In genomic region chr7:45867871-45868270, GRCm38 (mm10) we compare ENCODE assay signal across 11 mouse cellular contexts. TPM values are rescaled to one million over a fixed set of nuclear protein-coding genes. Genes with fewer than 3 reads are reported as not detected.
DNase-seq lines count a peak whose midpoint lies in the region; ATAC-seq and TF ChIP-seq lines count a peak whose summit lies in the region.
"Had no signal": no experiment of that assay in that cellular context is flagged by ENCODE, and none has a peak within 500 bp of the region (broad histone marks: within the 10 kb centered on the region; RNA-seq: fewer than 3 reads in every experiment).

No protein-coding gene starts in this region.

- H3K36me3 ChIP-seq in kidney, embryonic 15.5 days = no peaks in the 10 kb centered on the region
- no peaks in the 10 kb centered on the region for H3K36me3 ChIP-seq in forebrain, embryonic 12.5 days (replicated peaks)
- H3K36me3 ChIP-seq in intestine, embryonic 15.5 days = no peaks in the 10 kb centered on the region
- H3K36me3 ChIP-seq in myocyte (ENCODE audit: control insufficient read depth, insufficient read depth) = no peaks in the 10 kb centered on the region

- DNase-seq in kidney, postnatal 14 days = no peak
- DNase-seq in T-cell, adult 2 months (ENCODE audit: low spot score) = no peak
- DNase-seq in spleen, adult 12 weeks (ENCODE audit: low spot score) = no peak
- DNase-seq: kidney, postnatal 36 days; liver, postnatal 0 days had no signal

- no peaks in the 10 kb centered on the region for H3K9me3 ChIP-seq in kidney, embryonic 15.5 days (replicated peaks)
- H3K9me3 ChIP-seq in forebrain, embryonic 12.5 days = no peaks in the 10 kb centered on the region
- no peaks in the 10 kb centered on the region for H3K9me3 ChIP-seq in intestine, embryonic 15.5 days

- H3K4me2 ChIP-seq in kidney, embryonic 15.5 days = 0 out of 2 replicates have a peak overlapping the region, but pooled peaks have one; percentile 94
- H3K4me2 ChIP-seq in forebrain, embryonic 12.5 days = peak overlapping the region; percentile 25; the same call in 1 of the 2 replicates
- H3K4me2 ChIP-seq in intestine, embryonic 15.5 days (replicated peaks) = peak overlapping the region; percentile 37
- H3K4me2 ChIP-seq in myocyte (ENCODE audit: low read depth) = no peak overlapping the region

- H3K9ac ChIP-seq in kidney, embryonic 15.5 days = no peak overlapping the region
- H3K9ac ChIP-seq in forebrain, embryonic 12.5 days = no peak overlapping the region
- no peak overlapping the region for H3K9ac ChIP-seq in intestine, embryonic 15.5 days
- H3K9ac ChIP-seq: liver, postnatal 0 days had no signal

- no peak overlapping the region for H3K4me3 ChIP-seq in kidney, embryonic 15.5 days (replicated peaks)
- H3K4me3 ChIP-seq in forebrain, embryonic 12.5 days (replicated peaks) = no peak overlapping the region
- H3K4me3 ChIP-seq in intestine, embryonic 15.5 days (replicated peaks) = no peak overlapping the region
- peak overlapping the region; percentile 45 for H3K4me3 ChIP-seq in myocyte

- no peak for ATAC-seq in kidney, embryonic 15.5 days (replicated peaks; ENCODE audit: low FRiP score)
- no peak for ATAC-seq in forebrain, embryonic 12.5 days (ENCODE audit: low FRiP score)
- ATAC-seq in intestine, embryonic 15.5 days = no peak
- ATAC-seq in CD4-positive, CD25-positive, alpha-beta regulatory T cell, adult 4 months = no peak
- ATAC-seq: liver, postnatal 0 days; Patski had no signal

- peaks cover 56% of the 10 kb centered on the region for H3K27me3 ChIP-seq in kidney, embryonic 15.5 days
- peaks cover 76% of the 10 kb centered on the region for H3K27me3 ChIP-seq in forebrain, embryonic 12.5 days
- H3K27me3 ChIP-seq in intestine, embryonic 15.5 days (replicated peaks) = peaks cover 28% of the 10 kb centered on the region
- peaks cover 11% of the 10 kb centered on the region for H3K27me3 ChIP-seq in myocyte (ENCODE audit: control insufficient read depth, insufficient read depth, insufficient read length)

- H3K4me1 ChIP-seq in kidney, embryonic 15.5 days = peaks cover 47% of the 10 kb centered on the region
- H3K4me1 ChIP-seq in forebrain, embryonic 12.5 days = peaks cover 48% of the 10 kb centered on the region
- peaks cover 35% of the 10 kb centered on the region for H3K4me1 ChIP-seq in intestine, embryonic 15.5 days (replicated peaks)

- no peak for TF ChIP-seq POLR2A in myocyte (IDR thresholded peaks at IDR 0.05; ENCODE audit: insufficient read length, low read depth)

- no peak overlapping the region for H3ac ChIP-seq in myocyte (ENCODE audit: control insufficient read depth, insufficient read length)

- no peak overlapping the region for H3K27ac ChIP-seq in kidney, embryonic 15.5 days
- no peak overlapping the region for H3K27ac ChIP-seq in forebrain, embryonic 12.5 days
- H3K27ac ChIP-seq in intestine, embryonic 15.5 days = no peak overlapping the region

- WGBS in kidney, embryonic 15.5 days = 37% methylated on average over 2 of the region's 2 CpGs
- WGBS in forebrain, embryonic 12.5 days = 14% methylated on average over 2 of the region's 2 CpGs
- 27% methylated on average over 2 of the region's 2 CpGs for WGBS in intestine, embryonic 15.5 days

- H3K79me2 ChIP-seq in myocyte (ENCODE audit: control insufficient read depth, insufficient read depth) = peaks cover under 1% of the 10 kb centered on the region

TF ChIP-seq in myocyte, 11 proteins besides CTCF, POLR2A, EP300 and RAD21:
- TF ChIP-seq MAX (IDR thresholded peaks at IDR 0.05; ENCODE audit: low read depth) (no peak), POLR2AphosphoS2 (IDR thresholded peaks at IDR 0.05; ENCODE audit: insufficient read length, low read depth) (peak; percentile 39)

RNA-seq across cellular contexts. Expression of gene Kdelr1, which starts 4.7 kb away (rescaled TPM):
- polyA plus RNA-seq in kidney, embryonic 15.5 days (2015; fragmentation: Nextera tagmentation; extraction: Ambion mirVana) = 83.8 and 89.1 TPM in 2 replicates
- polyA plus RNA-seq in forebrain, embryonic 12.5 days (2016; fragmentation: Nextera tagmentation; extraction: Ambion mirVana) = 38.6 and 44.6 TPM in 2 replicates
- polyA plus RNA-seq in intestine, embryonic 15.5 days (2015; fragmentation: Nextera tagmentation; extraction: Ambion mirVana) = 70.8 and 74.5 TPM in 2 replicates
- 132 TPM for polyA plus RNA-seq in myocyte (2012; fragmentation: generic; extraction: Trizol)
- polyA plus RNA-seq in CD4-positive, CD25-positive, alpha-beta regulatory T cell, adult 4 months (2017; shearing (Covaris generic)) = 10 to 100 TPM; 21.2 to 27.0 TPM

RNA-seq across cellular contexts. Expression of gene Grin2d, which starts 10.3 kb away (rescaled TPM):
- 0.42 and 0.47 TPM in 2 replicates for polyA plus RNA-seq in kidney, embryonic 15.5 days (2015; fragmentation: Nextera tagmentation; extraction: Ambion mirVana)
- polyA plus RNA-seq in forebrain, embryonic 12.5 days (2016; fragmentation: Nextera tagmentation; extraction: Ambion mirVana) = 0.33 and 0.47 TPM in 2 replicates
- polyA plus RNA-seq in intestine, embryonic 15.5 days (2015; fragmentation: Nextera tagmentation; extraction: Ambion mirVana) = 0.49 and 0.51 TPM in 2 replicates
- 0.65 TPM for polyA plus RNA-seq in myocyte (2012; fragmentation: generic; extraction: Trizol)
- polyA plus RNA-seq in CD4-positive, CD25-positive, alpha-beta regulatory T cell, adult 4 months (2017; shearing (Covaris generic)) = under 1 TPM in 1 of 2 experiments, not detected in 1; 0.23 TPM

RNA-seq across cellular contexts. Expression of gene Syngr4, which starts 28.6 kb away (rescaled TPM):
- polyA plus RNA-seq in kidney, embryonic 15.5 days (2015; fragmentation: Nextera tagmentation; extraction: Ambion mirVana) = 0.93 and 1.1 TPM in 2 replicates
- polyA plus RNA-seq in forebrain, embryonic 12.5 days (2016; fragmentation: Nextera tagmentation; extraction: Ambion mirVana) = 0.63 and 0.88 TPM in 2 replicates
- 0.85 and 1.00 TPM in 2 replicates for polyA plus RNA-seq in intestine, embryonic 15.5 days (2015; fragmentation: Nextera tagmentation; extraction: Ambion mirVana)
- polyA plus RNA-seq in myocyte (2012; fragmentation: generic; extraction: Trizol) = 0.23 TPM
- not detected for polyA plus RNA-seq in CD4-positive, CD25-positive, alpha-beta regulatory T cell, adult 4 months (2017; shearing (Covaris generic))

RNA-seq across cellular contexts. Expression of gene Tmem143, which starts 28.9 kb away (rescaled TPM):
- 6.2 and 6.5 TPM in 2 replicates for polyA plus RNA-seq in kidney, embryonic 15.5 days (2015; fragmentation: Nextera tagmentation; extraction: Ambion mirVana)
- polyA plus RNA-seq in forebrain, embryonic 12.5 days (2016; fragmentation: Nextera tagmentation; extraction: Ambion mirVana) = 3.3 and 3.9 TPM in 2 replicates
- 5.8 and 7.0 TPM in 2 replicates for polyA plus RNA-seq in intestine, embryonic 15.5 days (2015; fragmentation: Nextera tagmentation; extraction: Ambion mirVana)
- polyA plus RNA-seq in myocyte (2012; fragmentation: generic; extraction: Trizol) = 26.9 TPM
- polyA plus RNA-seq in CD4-positive, CD25-positive, alpha-beta regulatory T cell, adult 4 months (2017; shearing (Covaris generic)) = 1 to 10 TPM; 5.9 to 8.9 TPM

RNA-seq across cellular contexts. Expression of gene Grwd1, which starts 37.1 kb away (rescaled TPM):
- polyA plus RNA-seq in kidney, embryonic 15.5 days (2015; fragmentation: Nextera tagmentation; extraction: Ambion mirVana) = 82.5 and 86.3 TPM in 2 replicates
- polyA plus RNA-seq in forebrain, embryonic 12.5 days (2016; fragmentation: Nextera tagmentation; extraction: Ambion mirVana) = 55.5 and 60.0 TPM in 2 replicates
- polyA plus RNA-seq in intestine, embryonic 15.5 days (2015; fragmentation: Nextera tagmentation; extraction: Ambion mirVana) = 67.1 and 71.3 TPM in 2 replicates
- polyA plus RNA-seq in myocyte (2012; fragmentation: generic; extraction: Trizol) = 36.2 TPM
- 10 to 100 TPM; 26.2 to 36.3 TPM for polyA plus RNA-seq in CD4-positive, CD25-positive, alpha-beta regulatory T cell, adult 4 months (2017; shearing (Covaris generic))
